Mouse (Mus musculus) spleen, adult 2 months (tissue): ENCODE data around the gene Rorc.

Source experiments
- CTCF ChIP-seq: fragments of 200-500 bp; IDR thresholded peaks from 2 replicates; pipeline ENCODE4 v1.5.1; 2011; ENCODE audit warnings: mild to moderate bottlenecking, inconsistent platforms; ENCODE audit not compliant: insufficient read depth, insufficient read length, insufficient replicate concordance; ENCODE audit errors: extremely low read depth
- POLR2A ChIP-seq: fragments of 200-500 bp; IDR thresholded peaks from 2 replicates; pipeline ENCODE4 v1.6.1; 2011; ENCODE audit warnings: low read depth, low read length, inconsistent platforms

DNA sequence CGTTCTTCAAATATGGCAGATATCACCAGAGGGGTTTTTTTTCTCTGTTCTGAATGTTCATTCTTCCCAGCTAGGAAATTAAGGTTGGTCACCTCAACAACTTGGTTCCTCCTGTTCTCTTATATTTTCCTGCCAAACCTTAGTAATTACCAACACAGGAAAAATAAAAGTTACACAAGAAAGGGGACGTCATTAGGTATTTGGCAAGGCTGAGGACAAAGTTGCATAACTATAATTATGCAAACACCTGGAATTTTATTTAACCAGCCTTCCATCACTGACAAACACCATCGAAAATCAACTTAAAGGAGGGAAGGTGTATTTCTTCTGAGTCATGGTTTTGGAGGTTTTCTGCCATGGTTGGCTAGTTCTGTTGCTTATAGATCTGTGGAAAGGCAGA is 34.1 kb upstream of the Rorc start:
- no peak for TF ChIP-seq CTCF
- no peak for TF ChIP-seq POLR2A
